Mouse (Mus musculus): ENCODE data around the gene Tmem216. TPM values are rescaled to one million over a fixed set of nuclear protein-coding genes. Genes with fewer than 3 reads are reported as not detected.
A peak's percentile ranks its signal among the peaks of the same experiment; 100 is the strongest.

Gene Tmem216
- polyA plus RNA-seq, 1 experiment: 12.9 TPM

GRCm38 (mm10) chr19:10539454-10539853, 16.6 kb downstream of the Tmem216 start:
- H3K4me3 ChIP-seq: no peak overlapping the region
- H3K36me3 ChIP-seq (ENCODE audit: control insufficient read depth, insufficient read depth): peaks cover 85% of the 10 kb centered on the region
- no peak overlapping the region for H3ac ChIP-seq (ENCODE audit: control insufficient read depth, insufficient read length)
- TF ChIP-seq USF1 (IDR thresholded peaks at IDR 0.05; ENCODE audit: low read depth) (no peak), CEBPB (IDR thresholded peaks at IDR 0.05; ENCODE audit: insufficient read depth, poor library complexity, severe bottlenecking) (no peak), REST (IDR thresholded peaks at IDR 0.05; ENCODE audit: insufficient read depth, insufficient read length) (no peak), MAX (IDR thresholded peaks at IDR 0.05; ENCODE audit: low read depth) (no peak), MYOG (IDR thresholded peaks at IDR 0.05; ENCODE audit: control insufficient read depth in 1 of 3, insufficient read depth in 1 of 3, insufficient read length in 2 of 3, low read depth in 2 of 3) (no peak), SRF (IDR thresholded peaks at IDR 0.05; ENCODE audit: control insufficient read depth, insufficient read length, low read depth) (no peak), POLR2AphosphoS2 (IDR thresholded peaks at IDR 0.05; ENCODE audit: insufficient read length, low read depth) (no peak), TCF12 (IDR thresholded peaks at IDR 0.05; ENCODE audit: insufficient read depth, poor library complexity, severe bottlenecking) (no peak), TCF3 (IDR thresholded peaks at IDR 0.05; ENCODE audit: insufficient read length, low read depth) (no peak), POLR2A (IDR thresholded peaks at IDR 0.05; ENCODE audit: insufficient read length, low read depth) (no peak), MYOD1 (IDR thresholded peaks at IDR 0.05; ENCODE audit: control insufficient read depth in 1 of 3, insufficient read length in 2 of 3, low read depth in 2 of 3) (no peak)
- no peaks in the 10 kb centered on the region for H3K79me2 ChIP-seq (ENCODE audit: control insufficient read depth, insufficient read depth)
- H3K4me2 ChIP-seq (ENCODE audit: low read depth): no peak overlapping the region
- no peaks in the 10 kb centered on the region for H3K27me3 ChIP-seq (ENCODE audit: control insufficient read depth, insufficient read depth, insufficient read length)

GRCm38 (mm10) chr19:10530082-10530481, 26.0 kb downstream of the Tmem216 start:
- H3K36me3 ChIP-seq (ENCODE audit: control insufficient read depth, insufficient read depth): peaks cover 55% of the 10 kb centered on the region
- no peak for TF ChIP-seq TCF3 (IDR thresholded peaks at IDR 0.05; ENCODE audit: insufficient read length, low read depth)
- no peak for TF ChIP-seq REST (IDR thresholded peaks at IDR 0.05; ENCODE audit: insufficient read depth, insufficient read length)
- no peak for TF ChIP-seq CEBPB (IDR thresholded peaks at IDR 0.05; ENCODE audit: insufficient read depth, poor library complexity, severe bottlenecking)
- TF ChIP-seq E2F4 (IDR thresholded peaks at IDR 0.05; ENCODE audit: insufficient read depth): no peak
- TF ChIP-seq POLR2AphosphoS2 (IDR thresholded peaks at IDR 0.05; ENCODE audit: insufficient read length, low read depth): no peak
- TF ChIP-seq MAX (IDR thresholded peaks at IDR 0.05; ENCODE audit: low read depth): no peak
- TF ChIP-seq POLR2A (IDR thresholded peaks at IDR 0.05; ENCODE audit: insufficient read length, low read depth): no peak
- TF ChIP-seq SRF (IDR thresholded peaks at IDR 0.05; ENCODE audit: control insufficient read depth, insufficient read length, low read depth): no peak
- TF ChIP-seq MYOG (IDR thresholded peaks at IDR 0.05; ENCODE audit: control insufficient read depth in 1 of 3, insufficient read depth in 1 of 3, insufficient read length in 2 of 3, low read depth in 2 of 3): no peak
- TF ChIP-seq USF1 (IDR thresholded peaks at IDR 0.05; ENCODE audit: low read depth): no peak
- TF ChIP-seq TCF12 (IDR thresholded peaks at IDR 0.05; ENCODE audit: insufficient read depth, poor library complexity, severe bottlenecking): no peak
- TF ChIP-seq MYOD1 (IDR thresholded peaks at IDR 0.05; ENCODE audit: control insufficient read depth in 1 of 3, insufficient read length in 2 of 3, low read depth in 2 of 3): no peak
- H3K27me3 ChIP-seq (ENCODE audit: control insufficient read depth, insufficient read depth, insufficient read length): no peaks in the 10 kb centered on the region

GRCm38 (mm10) chr19:10525910-10526309, 30.1 kb downstream of the Tmem216 start, which contains the start of gene Sdhaf2:
TSS of gene Sdhaf2 (minus strand) at chr19:10526142.
- Histone ChIP-seq H3K4me3 (peak within 1 kb of the TSS; percentile 62), H3K79me2 (ENCODE audit: control insufficient read depth, insufficient read depth) (peaks cover 84% of the 10 kb centered on the region), H3K36me3 (ENCODE audit: control insufficient read depth, insufficient read depth) (peaks cover 23% of the 10 kb centered on the region), H3K4me2 (ENCODE audit: low read depth) (peak within 1 kb of the TSS; percentile 87), H3K27me3 (ENCODE audit: control insufficient read depth, insufficient read depth, insufficient read length) (no peaks in the 10 kb centered on the region), H3ac (ENCODE audit: control insufficient read depth, insufficient read length) (peak within 1 kb of the TSS; percentile 91)
- no peak for TF ChIP-seq SRF (IDR thresholded peaks at IDR 0.05; ENCODE audit: control insufficient read depth, insufficient read length, low read depth)
- no peak for TF ChIP-seq E2F4 (IDR thresholded peaks at IDR 0.05; ENCODE audit: insufficient read depth)
- TF ChIP-seq TCF3 (IDR thresholded peaks at IDR 0.05; ENCODE audit: insufficient read length, low read depth): no peak
- no peak for TF ChIP-seq POLR2A (IDR thresholded peaks at IDR 0.05; ENCODE audit: insufficient read length, low read depth)
- no peak for TF ChIP-seq MYOG (IDR thresholded peaks at IDR 0.05; ENCODE audit: control insufficient read depth in 1 of 3, insufficient read depth in 1 of 3, insufficient read length in 2 of 3, low read depth in 2 of 3)
- no peak for TF ChIP-seq USF1 (IDR thresholded peaks at IDR 0.05; ENCODE audit: low read depth)
- no peak for TF ChIP-seq CEBPB (IDR thresholded peaks at IDR 0.05; ENCODE audit: insufficient read depth, poor library complexity, severe bottlenecking)
- no peak for TF ChIP-seq MYOD1 (IDR thresholded peaks at IDR 0.05; ENCODE audit: control insufficient read depth in 1 of 3, insufficient read length in 2 of 3, low read depth in 2 of 3)
- TF ChIP-seq MAX (IDR thresholded peaks at IDR 0.05; ENCODE audit: low read depth): no peak
- no peak for TF ChIP-seq TCF12 (IDR thresholded peaks at IDR 0.05; ENCODE audit: insufficient read depth, poor library complexity, severe bottlenecking)
- TF ChIP-seq POLR2AphosphoS2 (IDR thresholded peaks at IDR 0.05; ENCODE audit: insufficient read length, low read depth): no peak
- TF ChIP-seq REST (IDR thresholded peaks at IDR 0.05; ENCODE audit: insufficient read depth, insufficient read length): no peak

More at GRCm38 (mm10) chr19:10530082-10530481, 26.0 kb downstream of the Tmem216 start:
- no peak overlapping the region for H3K4me2 ChIP-seq (ENCODE audit: low read depth)
- no peak overlapping the region for H3K4me3 ChIP-seq
- H3ac ChIP-seq (ENCODE audit: control insufficient read depth, insufficient read length): no peak overlapping the region
- H3K79me2 ChIP-seq (ENCODE audit: control insufficient read depth, insufficient read depth): peaks cover 64% of the 10 kb centered on the region

GRCm38 (mm10) chr19:10525106-10525901, 30.7 kb downstream of the Tmem216 start, which contains the start of gene Cpsf7:
TSS of gene Cpsf7 (plus strand) at chr19:10525266.
- Histone ChIP-seq H3K36me3 (ENCODE audit: control insufficient read depth, insufficient read depth) (peaks cover 17% of the 10 kb centered on the region), H3K4me3 (peak within 1 kb of the TSS; percentile 62)
- TF ChIP-seq POLR2AphosphoS2 (IDR thresholded peaks at IDR 0.05; ENCODE audit: insufficient read length, low read depth): peak; percentile 39
- no peak for TF ChIP-seq SRF (IDR thresholded peaks at IDR 0.05; ENCODE audit: control insufficient read depth, insufficient read length, low read depth)
- TF ChIP-seq POLR2A (IDR thresholded peaks at IDR 0.05; ENCODE audit: insufficient read length, low read depth): peak; percentile 43

More at GRCm38 (mm10) chr19:10525106-10525901, 30.7 kb downstream of the Tmem216 start, which contains the start of gene Cpsf7:
- Histone ChIP-seq H3K27me3 (ENCODE audit: control insufficient read depth, insufficient read depth, insufficient read length) (no peaks in the 10 kb centered on the region), H3ac (ENCODE audit: control insufficient read depth, insufficient read length) (peak within 1 kb of the TSS; percentile 91), H3K4me2 (ENCODE audit: low read depth) (peak within 1 kb of the TSS; percentile 87), H3K79me2 (ENCODE audit: control insufficient read depth, insufficient read depth) (peaks cover 84% of the 10 kb centered on the region)

Data from myocyte (in vitro differentiated cells).